In the genomic region with DNA sequence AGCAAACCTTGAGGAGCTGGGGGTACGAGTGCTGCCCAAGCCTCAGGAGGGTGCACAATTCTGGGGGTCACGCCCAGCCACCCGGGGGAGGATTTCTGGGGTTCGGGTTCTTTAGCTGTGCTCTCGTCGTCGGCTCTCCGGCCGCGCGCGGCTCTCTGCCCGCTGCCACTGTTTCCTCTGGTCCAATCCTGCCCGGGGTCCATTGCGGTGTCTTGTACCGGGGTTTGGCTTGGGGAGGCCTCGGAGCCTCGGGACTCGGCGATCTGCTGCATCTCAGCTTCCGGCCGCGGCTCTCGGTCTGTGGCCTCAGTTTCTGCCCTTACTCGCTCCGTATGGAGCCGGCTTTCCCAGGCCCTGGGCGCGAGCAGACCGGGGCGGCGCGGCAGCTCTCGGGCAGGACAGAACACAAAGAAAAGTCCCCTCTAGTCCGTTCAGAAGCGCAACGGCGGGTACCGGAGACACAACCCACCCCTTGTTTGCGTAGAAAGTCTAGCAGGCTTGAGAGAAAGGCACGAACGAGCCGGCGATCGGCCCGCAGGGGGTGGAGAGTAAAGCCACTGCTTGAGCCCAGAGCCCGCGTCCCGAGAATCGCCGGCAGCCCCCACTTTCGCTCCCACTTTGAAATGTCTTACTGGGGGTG, we compare ENCODE assay signal across 7 mouse cellular contexts. TPM values are rescaled to one million over a fixed set of nuclear protein-coding genes. Genes with fewer than 3 reads are reported as not detected.
DNase-seq lines count a peak whose midpoint lies in the region; ATAC-seq and TF ChIP-seq lines count a peak whose summit lies in the region.

No protein-coding gene starts in this region.

- H3K9ac ChIP-seq in kidney, embryonic 14.5 days (ENCODE audit: low read depth, low read length), result peak overlapping the region; percentile 99
- H3K9ac ChIP-seq in stomach, postnatal 0 days (ENCODE audit: low read length), result peak overlapping the region; percentile 90

- peak overlapping the region; percentile 98 for H3K4me2 ChIP-seq in kidney, embryonic 14.5 days (replicated peaks; ENCODE audit: low read depth, low read length)
- H3K4me2 ChIP-seq in stomach, postnatal 0 days (replicated peaks; ENCODE audit: low read depth), result peak overlapping the region; percentile 100

- H3K27me3 ChIP-seq in thymus, adult 2 months (ENCODE audit: control insufficient read depth, insufficient read depth, low read length), result no peaks in the 10 kb centered on the region; the same call in 1 of the 2 replicates
- no peaks in the 10 kb centered on the region for H3K27me3 ChIP-seq in cerebellum, adult 2 months (ENCODE audit: control insufficient read depth, insufficient read depth, low read length)
- H3K27me3 ChIP-seq in kidney, embryonic 14.5 days (ENCODE audit: control insufficient read depth, insufficient read depth, low read length), result no peaks in the 10 kb centered on the region
- no peaks in the 10 kb centered on the region for H3K27me3 ChIP-seq in stomach, postnatal 0 days (ENCODE audit: control insufficient read depth, insufficient read depth, low read length)

- TF ChIP-seq CTCF in thymus, adult 2 months (IDR thresholded peaks at IDR 0.05; ENCODE audit: borderline replicate concordance, control insufficient read depth, extremely low read depth, insufficient read depth, low read length, poor library complexity), result no peak
- no peak for TF ChIP-seq CTCF in cerebellum, adult 2 months (IDR thresholded peaks at IDR 0.05; ENCODE audit: borderline replicate concordance, insufficient read depth, low read depth, low read length)
- TF ChIP-seq CTCF in stomach, postnatal 0 days (IDR thresholded peaks at IDR 0.05; ENCODE audit: low read depth), result no peak

- WGBS in thymus, adult 2 months, result under 1% methylated on average over 52 of the region's 52 CpGs
- under 1% methylated on average over 52 of the region's 52 CpGs for WGBS in cerebellum, adult 2 months
- under 1% methylated on average over 46 of the region's 52 CpGs for WGBS in kidney, embryonic 14.5 days
- WGBS in stomach, postnatal 0 days, result under 1% methylated on average over 52 of the region's 52 CpGs

- intact Hi-C loops in gastrocnemius, postnatal 36 days (cut with DNase I), result loop anchor here (1.0 to 2.0 kb wide), 2 partner anchors 46 to 73 kb away; no protein-coding TSS in a partner anchor

- H3K9me3 ChIP-seq in kidney, embryonic 14.5 days (ENCODE audit: control insufficient read depth, low read length), result no peaks in the 10 kb centered on the region
- H3K9me3 ChIP-seq in stomach, postnatal 0 days (ENCODE audit: control insufficient read depth, low read length), result no peaks in the 10 kb centered on the region

- H3K27ac ChIP-seq in thymus, adult 2 months (ENCODE audit: control insufficient read depth, insufficient read depth, low read length), result no peak overlapping the region
- peak overlapping the region; percentile 90 for H3K27ac ChIP-seq in cerebellum, adult 2 months (ENCODE audit: insufficient read depth, low read length)
- peak overlapping the region; percentile 95 for H3K27ac ChIP-seq in kidney, embryonic 14.5 days (ENCODE audit: low read depth, low read length)
- H3K27ac ChIP-seq in stomach, postnatal 0 days (replicated peaks), result peak overlapping the region; percentile 92

- TF ChIP-seq POLR2A in thymus, adult 2 months (IDR thresholded peaks at IDR 0.05; ENCODE audit: control insufficient read depth, extremely low read depth, insufficient read depth, low read length, poor library complexity), result no peak
- TF ChIP-seq POLR2A in cerebellum, adult 2 months (IDR thresholded peaks at IDR 0.05; ENCODE audit: borderline replicate concordance, insufficient read depth, low read length), result no peak

- peaks cover 51% of the 10 kb centered on the region for H3K4me1 ChIP-seq in thymus, adult 2 months (replicated peaks; ENCODE audit: control insufficient read depth, insufficient read depth, low read length)
- H3K4me1 ChIP-seq in cerebellum, adult 2 months (ENCODE audit: control insufficient read depth, insufficient read depth, low read length), result peaks cover 9% of the 10 kb centered on the region
- H3K4me1 ChIP-seq in kidney, embryonic 14.5 days (ENCODE audit: control insufficient read depth, insufficient read depth, low read length), result peaks cover 23% of the 10 kb centered on the region
- H3K4me1 ChIP-seq in stomach, postnatal 0 days (replicated peaks; ENCODE audit: control insufficient read depth, insufficient read depth), result peaks cover 14% of the 10 kb centered on the region

- no peak for TF ChIP-seq EP300 in stomach, postnatal 0 days (optimal IDR thresholded peaks at IDR 0.05)

- ATAC-seq in kidney, embryonic 14.5 days (ENCODE audit: low FRiP score, low TSS enrichment), result no peak
- no peak for ATAC-seq in stomach, postnatal 0 days (ENCODE audit: low FRiP score, low TSS enrichment)

- DNase-seq in thymus, adult 2 months, result peak; percentile 48
- DNase-seq in thymus, adult 18-20 months, result no peak
- DNase-seq in cerebellum, adult 2 months, result peak; percentile 62 to 84
- peak; percentile 20 to 76 for DNase-seq in gastrocnemius, postnatal 36 days
- peak; percentile 66 for DNase-seq in mesoderm, embryonic 11.5 days (ENCODE audit: low read depth, low spot score)
- DNase-seq in stomach, postnatal 0 days (ENCODE audit: low spot score), result peak; percentile 67

- H3K36me3 ChIP-seq in thymus, adult 2 months (ENCODE audit: control insufficient read depth, insufficient read depth, low read length), result no peaks in the 10 kb centered on the region
- peaks cover 6% of the 10 kb centered on the region; the same call in 1 of the 2 replicates for H3K36me3 ChIP-seq in kidney, embryonic 14.5 days (ENCODE audit: control insufficient read depth, insufficient read depth, low read length)
- no peaks in the 10 kb centered on the region for H3K36me3 ChIP-seq in stomach, postnatal 0 days (ENCODE audit: control insufficient read depth, insufficient read depth, low read length)

- peak overlapping the region; percentile 83 for H3K4me3 ChIP-seq in thymus, adult 2 months (ENCODE audit: control insufficient read depth, insufficient read depth, low read length)
- peak overlapping the region; percentile 77 for H3K4me3 ChIP-seq in cerebellum, adult 2 months (replicated peaks; ENCODE audit: insufficient read depth, low read depth, low read length)
- H3K4me3 ChIP-seq in kidney, embryonic 14.5 days (ENCODE audit: low read length), result peak overlapping the region; percentile 92
- peak overlapping the region; percentile 64 for H3K4me3 ChIP-seq in stomach, postnatal 0 days (ENCODE audit: low read depth, low read length)

RNA-seq across cellular contexts. Expression of a gene that starts 1.5 kb away (rescaled TPM):
- polyA plus RNA-seq in thymus, adult 2 months (2012; rRNA removed), result 11.0 and 15.1 TPM in 2 replicates
- polyA plus RNA-seq in cerebellum, adult 2 months (2012; rRNA removed), result 17.0 and 17.6 TPM in 2 replicates
- total RNA-seq in gastrocnemius, postnatal 36 days (2021), result 1 to 10 TPM; 2.3 to 4.1 TPM
- polyA plus RNA-seq in kidney, embryonic 14.5 days (2014; fragmentation: Nextera tagmentation; extraction: Ambion mirVana), result 20.3 and 27.2 TPM in 2 replicates
- polyA plus RNA-seq in stomach, postnatal 0 days (2015; fragmentation: Nextera tagmentation; extraction: Ambion mirVana), result 2.7 and 2.9 TPM in 2 replicates

Comparison
In these comparisons a context has a peak if more than half of its experiments do, and no peak if none do; other contexts are left out.
1. DNase-seq: peak in thymus, adult 2 months (single experiment), cerebellum, adult 2 months (2 of 2), gastrocnemius, postnatal 36 days (2 of 2), mesoderm, embryonic 11.5 days (single experiment) and stomach, postnatal 0 days (single experiment); none in thymus, adult 18-20 months (0 of 2).
2. Peak in every context shown above with its lines, with median percentiles within 50 percentile points of each other: H3K4me3 ChIP-seq.